Mouse (Mus musculus) frontal cortex, adult 2 months (tissue): Measurements from ENCODE around the gene Sptssa. TPM values are rescaled to one million over a fixed set of nuclear protein-coding genes. Genes with fewer than 3 reads are reported as not detected.

Experiments used
- polyA plus RNA-seq: library from polyadenylated mRNA; depleted of rRNA; stranded (reverse); fragments of >200 nt; gene quantifications from 2 replicates; pipeline ENCODE4 v1.2.3, GENCODE M21; 2012; rRNA removed

The Sptssa gene
- polyA plus RNA-seq, 1 experiment = 56.0 TPM

Other genes with a start within 250 kb of the Sptssa start
- 26.9 and 30.2 TPM in 2 replicates for gene Eapp, start 39.3 kb upstream of the Sptssa start, polyA plus RNA-seq
- gene Snx6, start 139.1 kb upstream of the Sptssa start, polyA plus RNA-seq = 39.4 and 48.0 TPM in 2 replicates
- gene Cfl2, start 206.3 kb upstream of the Sptssa start, polyA plus RNA-seq = 65.5 and 72.7 TPM in 2 replicates